Mouse (Mus musculus) intestine, embryonic 16.5 days (tissue): Measurements from ENCODE around the gene Kdm4c. TPM values are rescaled to one million over a fixed set of nuclear protein-coding genes. Genes with fewer than 3 reads are reported as not detected.
"Not testable (repeated sequence)": the region's sequence is repeated elsewhere in the genome, so short reads cannot be mapped to it uniquely, and the experiment has no call there.

Experiments used
- ATAC-seq: fragments of 200-750 bp; cut with Nextera tagmentation; 2 replicates; pipeline ENCODE4 v1.8.0; 2017; ENCODE audit warnings: moderate TSS enrichment, moderate library complexity
- H3K27ac ChIP-seq: fragments of 300-500 bp; sonication (generic); 2 replicates; pipeline ENCODE4 v1.5.1; 2014; ENCODE audit warnings: mild to moderate bottlenecking, low read length
- H3K27me3 ChIP-seq: fragments of 300-500 bp; sonication (generic); replicated peaks from 2 replicates; pipeline ENCODE4 v1.6.1; 2014; ENCODE audit warnings: low read length, control low read depth, mixed read lengths; ENCODE audit not compliant: control insufficient read depth, insufficient read depth
- H3K36me3 ChIP-seq: fragments of 300-500 bp; sonication (generic); 2 replicates; pipeline ENCODE4 v1.6.1; 2014; ENCODE audit warnings: low read length, control low read depth; ENCODE audit not compliant: control insufficient read depth, insufficient read depth
- H3K4me1 ChIP-seq: fragments of 300-500 bp; sonication (generic); 2 replicates; pipeline ENCODE4 v1.6.1; 2014; ENCODE audit warnings: low read length, control low read depth, mixed read lengths; ENCODE audit not compliant: control insufficient read depth, insufficient read depth
- H3K4me2 ChIP-seq: fragments of 300-500 bp; sonication (generic); 2 replicates; pipeline ENCODE4 v1.6.1; 2014; ENCODE audit warnings: low read depth, low read length, control low read depth
- H3K4me3 ChIP-seq: fragments of 300-500 bp; sonication (generic); 2 replicates; pipeline ENCODE4 v1.5.1; 2014; ENCODE audit warnings: mild to moderate bottlenecking, low read length
- H3K9ac ChIP-seq: fragments of 300-500 bp; sonication (generic); 2 replicates; pipeline ENCODE4 v1.6.1; 2014; ENCODE audit warnings: low read depth, low read length
- H3K9me3 ChIP-seq: fragments of 300-500 bp; sonication (generic); 2 replicates; pipeline ENCODE4 v1.6.1; 2016; ENCODE audit warnings: low read length, control low read depth; ENCODE audit not compliant: control insufficient read depth
- WGBS: fragments of 180-500 bp; shearing (Covaris S2); extraction: QIAGEN DNeasy Blood & Tissue Kit; methylation state at CpG from one replicate; pipeline ENCODE4 v1.1.7; 2014; 5-methylcytosine and 5-hydroxymethylcytosine counted together
- polyA plus RNA-seq: library from polyadenylated mRNA; unstranded; fragments of >200 nt; fragmentation: Nextera tagmentation; extraction: Ambion mirVana; gene quantifications from 2 replicates; pipeline ENCODE4 v1.2.1, GENCODE M21; 2015

The Kdm4c gene
- polyA plus RNA-seq, 1 experiment from 2014 or later: 11.8 TPM

DNA sequence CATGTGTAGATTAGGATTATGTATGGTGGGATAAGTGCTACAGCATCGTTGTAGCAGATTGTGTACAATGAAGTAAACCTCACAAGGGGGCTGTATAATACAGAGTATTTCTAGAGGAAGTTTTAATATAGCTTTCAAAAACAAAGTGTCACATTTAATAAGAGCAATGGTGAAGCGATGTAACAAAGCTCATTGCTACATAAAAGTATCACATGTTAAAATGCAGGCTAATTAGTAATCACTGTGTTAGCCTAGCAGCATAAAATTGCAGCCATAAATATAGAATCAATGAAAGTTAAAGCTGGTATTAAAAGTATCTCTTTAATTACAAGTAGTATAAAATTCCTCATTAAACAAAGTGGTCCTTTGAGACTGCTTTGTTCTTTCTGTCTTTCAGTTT lies 150.9 kb downstream of the Kdm4c start:
- no peak overlapping the region for H3K4me3 ChIP-seq
- H3K36me3 ChIP-seq: peaks cover 5% of the 10 kb centered on the region; the same call in 1 of the 2 replicates
- H3K4me2 ChIP-seq: no peak overlapping the region
- WGBS: 93% methylated on average over 2 of the region's 2 CpGs
- H3K4me1 ChIP-seq: no peaks in the 10 kb centered on the region
- no peaks in the 10 kb centered on the region for H3K9me3 ChIP-seq
- no peak for ATAC-seq
- H3K9ac ChIP-seq: no peak overlapping the region
- no peak overlapping the region for H3K27ac ChIP-seq
- no peaks in the 10 kb centered on the region for H3K27me3 ChIP-seq

DNA sequence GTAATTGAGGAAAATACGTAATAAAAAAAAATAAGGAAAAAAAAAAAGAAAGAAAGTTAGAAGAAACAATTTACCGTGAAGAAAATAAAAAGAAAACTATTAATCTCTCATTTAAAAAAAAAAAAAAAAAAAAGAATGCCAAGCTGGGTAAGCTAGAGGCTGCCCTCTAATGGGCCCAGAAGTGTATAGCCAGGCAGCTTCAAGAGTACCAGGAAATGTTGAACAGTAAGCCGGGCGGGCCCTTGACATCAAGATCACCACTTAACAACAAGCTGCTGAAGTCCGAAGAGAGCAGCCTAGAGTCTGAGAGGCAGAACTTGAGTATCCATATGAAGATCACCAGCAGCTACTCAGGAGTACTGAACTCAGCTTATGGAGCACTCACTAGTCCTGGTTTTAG lies 154.3 kb downstream of the Kdm4c start:
- Histone ChIP-seq H3K4me1 (no peaks in the 10 kb centered on the region), H3K27ac (no peak overlapping the region), H3K9ac (no peak overlapping the region), H3K4me2 (no peak overlapping the region), H3K9me3 (no peaks in the 10 kb centered on the region), H3K36me3 (peaks cover 5% of the 10 kb centered on the region; the same call in 1 of the 2 replicates), H3K4me3 (no peak overlapping the region), H3K27me3 (no peaks in the 10 kb centered on the region)
- WGBS: 86% methylated on average over 5 of the region's 5 CpGs
- no peak for ATAC-seq

DNA sequence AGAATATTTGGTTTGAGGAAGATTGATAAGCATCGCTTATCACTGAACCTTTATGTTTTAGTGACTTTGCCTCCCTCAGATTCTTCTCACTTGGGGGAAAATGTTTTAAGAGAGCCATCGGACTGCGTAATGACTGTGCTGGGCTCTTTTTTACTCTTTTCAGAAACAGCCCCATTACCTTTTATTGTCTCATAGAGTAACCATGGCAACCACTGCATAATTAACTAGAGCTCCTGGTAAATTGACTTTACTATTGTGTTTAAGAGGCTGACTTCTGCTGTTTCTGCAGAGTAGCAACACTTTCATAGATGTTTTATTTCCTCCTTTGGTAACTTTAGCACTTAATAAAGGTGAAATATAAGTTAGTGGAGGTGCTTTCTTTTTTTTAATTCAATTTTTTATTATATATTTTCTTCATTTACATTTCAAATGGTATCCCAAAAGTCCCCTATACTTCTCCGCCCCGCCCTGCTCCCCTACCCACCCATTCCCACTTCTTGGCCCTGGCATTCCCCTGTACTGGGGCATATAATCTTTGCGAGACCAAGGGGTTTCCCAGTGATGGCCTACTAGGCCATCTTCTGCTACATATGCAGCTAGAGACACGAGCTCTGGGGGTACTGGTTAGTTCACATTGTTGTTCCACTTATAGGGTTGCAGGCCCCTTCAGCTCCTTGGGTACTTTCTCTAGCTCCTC lies 159.5 kb downstream of the Kdm4c start:
- not testable (repeated sequence) for H3K27me3 ChIP-seq, H3K9ac ChIP-seq, H3K4me2 ChIP-seq, H3K4me1 ChIP-seq, H3K4me3 ChIP-seq, H3K36me3 ChIP-seq, H3K9me3 ChIP-seq, H3K27ac ChIP-seq, ATAC-seq
- 89% methylated on average over 7 of the region's 7 CpGs for WGBS

DNA sequence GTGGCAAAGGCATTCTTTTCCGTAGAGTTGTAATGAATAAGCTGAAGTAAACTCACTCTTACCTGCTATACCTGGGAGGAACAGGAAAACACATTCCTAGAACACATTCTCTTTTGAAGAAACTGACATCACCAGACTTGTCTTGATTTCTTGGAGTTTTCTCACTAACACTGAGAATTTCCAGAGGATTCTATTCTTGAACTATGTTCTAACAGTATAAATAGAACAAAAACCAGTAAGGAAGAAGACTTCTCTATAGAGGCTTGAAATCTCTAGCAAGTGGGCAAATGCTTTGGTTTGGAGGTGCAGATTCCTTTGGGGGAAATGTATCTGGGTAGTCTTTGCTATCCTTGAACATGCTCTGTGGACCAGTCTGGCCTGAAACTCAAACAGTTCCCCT lies 166.4 kb downstream of the Kdm4c start:
- no peak overlapping the region for H3K9ac ChIP-seq
- ATAC-seq: no peak
- no peaks in the 10 kb centered on the region for H3K4me1 ChIP-seq
- H3K27me3 ChIP-seq: no peaks in the 10 kb centered on the region
- H3K4me2 ChIP-seq: no peak overlapping the region
- no peaks in the 10 kb centered on the region for H3K9me3 ChIP-seq
- peaks cover 4% of the 10 kb centered on the region; the same call in 1 of the 2 replicates for H3K36me3 ChIP-seq
- 81% methylated on average over 1 of the region's 1 CpGs for WGBS
- H3K4me3 ChIP-seq: no peak overlapping the region
- H3K27ac ChIP-seq: no peak overlapping the region

DNA sequence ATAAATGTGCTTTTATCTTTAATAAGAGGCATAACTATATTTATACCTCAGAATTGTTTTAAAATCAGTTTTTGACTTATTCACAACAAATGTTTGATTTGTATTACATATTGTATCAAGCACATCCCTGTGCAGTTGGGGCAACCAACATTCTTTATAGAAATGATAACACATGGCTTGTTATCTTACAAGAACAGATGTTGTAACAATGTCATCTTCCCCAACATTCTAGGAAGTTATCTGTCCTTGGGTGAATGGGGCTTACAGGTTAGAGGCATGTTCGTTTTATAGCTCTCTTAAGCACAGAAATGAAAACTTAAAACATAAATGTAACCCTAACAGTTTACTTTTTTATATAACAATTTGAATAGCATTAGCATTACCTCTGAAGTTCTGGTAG lies 177.5 kb downstream of the Kdm4c start:
- ATAC-seq: no peak
- Histone ChIP-seq H3K9ac (no peak overlapping the region), H3K36me3 (no peaks in the 10 kb centered on the region), H3K4me1 (no peaks in the 10 kb centered on the region), H3K4me2 (no peak overlapping the region), H3K27me3 (no peaks in the 10 kb centered on the region), H3K9me3 (no peaks in the 10 kb centered on the region), H3K27ac (no peak overlapping the region), H3K4me3 (no peak overlapping the region)
- WGBS: 65% methylated on average over 1 of the region's 1 CpGs

Other genes with a start within 250 kb of the Kdm4c start
- gene Frmd3, start 229.1 kb upstream of the Kdm4c start, polyA plus RNA-seq: 0.35 and 0.49 TPM in 2 replicates